Mouse (Mus musculus) heart, adult 11 months (tissue): ENCODE measurements around the gene Maneal.

Source experiments
- DNase-seq: peaks from one replicate; pipeline ENCODE4 v3.0.0; 2022

Maneal gene

DNA sequence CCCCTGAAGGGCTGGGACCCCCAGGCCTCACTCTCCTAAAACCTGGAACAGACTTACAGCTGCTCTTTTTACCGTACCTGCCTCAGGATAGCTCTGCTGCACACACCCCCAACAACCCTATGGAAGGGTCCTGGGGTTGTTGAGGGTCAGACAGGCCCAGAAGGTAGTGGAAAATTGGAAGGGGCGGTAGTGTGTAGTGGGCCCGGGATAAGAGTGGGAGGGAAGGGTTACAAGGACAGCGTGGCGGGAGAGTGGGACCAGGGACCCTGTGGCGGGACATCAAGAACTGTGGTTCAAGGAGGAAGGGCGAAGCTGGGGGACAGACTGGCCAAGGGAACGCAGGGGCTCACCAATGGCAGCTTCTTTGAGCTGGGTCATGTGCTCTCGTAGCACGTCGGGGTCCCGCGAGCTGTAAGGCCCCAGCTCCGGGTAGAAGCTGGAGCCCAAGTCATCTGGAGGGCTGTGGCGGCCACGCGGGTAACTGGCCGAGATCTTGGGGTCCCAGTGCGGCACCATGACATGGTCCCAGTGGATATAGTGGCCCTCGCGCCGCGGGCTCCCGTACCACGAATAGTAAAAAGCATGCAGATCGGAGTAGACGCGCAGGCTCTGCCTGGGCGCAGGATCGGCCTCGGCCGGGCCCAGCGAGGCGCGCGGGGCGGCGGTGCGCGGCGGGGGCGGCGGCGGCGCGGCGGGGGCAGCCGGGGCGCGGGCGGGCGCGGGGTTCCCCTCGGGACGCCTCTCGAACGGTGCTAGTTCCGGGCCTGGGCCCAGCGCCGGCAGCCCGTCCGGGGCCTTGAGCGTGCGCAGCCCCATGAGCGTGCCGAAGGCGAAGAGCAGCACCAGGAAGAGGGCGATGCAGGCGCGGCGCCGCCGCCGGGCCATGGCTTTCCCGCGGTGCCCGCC, at the start of gene Maneal:
Maneal (minus strand) TSS at position 889 of the 906 bp plus-strand sequence.
- DNase-seq, result no peak

DNA sequence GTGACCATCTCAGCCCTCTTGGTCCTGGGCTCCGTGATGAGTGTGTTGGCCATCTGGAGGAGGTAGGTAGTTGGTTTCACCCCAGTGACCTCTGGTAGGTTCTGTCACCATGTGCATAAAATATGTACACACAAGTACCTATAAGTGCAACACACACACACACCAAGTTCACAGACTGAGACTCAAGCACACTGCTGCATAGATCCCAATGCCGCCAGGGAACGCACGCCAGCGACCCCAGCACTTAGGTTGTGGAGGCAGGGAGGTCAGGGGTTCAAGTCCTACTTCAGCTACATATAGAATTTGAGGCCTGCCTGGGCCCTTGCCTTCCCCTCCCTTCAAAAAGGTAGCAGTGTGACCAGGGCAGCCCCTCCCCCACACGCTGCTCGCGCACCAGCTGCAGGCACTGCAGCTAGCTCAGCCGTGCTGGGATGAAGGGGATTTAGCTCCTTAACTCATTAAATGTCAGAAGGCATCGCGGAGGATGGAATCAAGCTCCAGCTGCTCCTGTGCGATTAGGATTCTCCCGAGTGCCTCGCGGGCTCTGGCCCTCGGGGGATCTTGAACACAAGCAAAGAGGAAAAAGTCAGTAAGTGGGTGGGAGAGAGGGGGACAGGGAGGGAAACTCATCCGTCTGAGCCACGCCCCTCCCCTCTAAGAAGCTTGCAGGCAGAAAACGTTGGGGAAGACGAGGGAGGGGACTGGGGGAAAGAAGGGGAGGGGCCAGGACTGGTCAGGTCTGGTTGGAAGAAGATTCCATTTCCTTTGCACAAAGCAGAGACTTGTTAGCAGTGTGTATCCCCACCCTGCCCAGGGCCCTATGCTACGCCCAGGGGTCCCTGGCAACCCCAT, 44.2 kb upstream of the Maneal start:
- DNase-seq, result no peak

DNA sequence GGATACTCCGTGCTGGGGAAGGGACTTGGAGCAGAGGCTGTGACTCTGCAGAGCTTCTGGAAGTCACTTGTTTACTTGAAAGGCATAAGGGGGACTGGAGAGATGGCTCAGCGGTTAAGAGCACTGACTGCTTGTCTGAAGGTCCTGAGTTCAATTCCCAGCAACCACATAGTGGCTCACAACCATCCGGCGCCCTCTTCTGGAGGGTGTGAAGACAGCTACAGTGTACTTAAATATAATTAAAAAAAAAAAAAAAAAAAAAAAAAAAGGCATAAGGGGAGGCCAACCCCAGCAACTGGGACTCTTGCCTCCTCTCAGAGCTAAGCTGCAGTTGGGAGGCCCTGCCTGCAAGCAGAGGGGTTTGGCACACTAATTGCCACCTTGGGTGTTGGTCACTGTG, 43.4 kb upstream of the Maneal start:
- DNase-seq, result no peak

DNA sequence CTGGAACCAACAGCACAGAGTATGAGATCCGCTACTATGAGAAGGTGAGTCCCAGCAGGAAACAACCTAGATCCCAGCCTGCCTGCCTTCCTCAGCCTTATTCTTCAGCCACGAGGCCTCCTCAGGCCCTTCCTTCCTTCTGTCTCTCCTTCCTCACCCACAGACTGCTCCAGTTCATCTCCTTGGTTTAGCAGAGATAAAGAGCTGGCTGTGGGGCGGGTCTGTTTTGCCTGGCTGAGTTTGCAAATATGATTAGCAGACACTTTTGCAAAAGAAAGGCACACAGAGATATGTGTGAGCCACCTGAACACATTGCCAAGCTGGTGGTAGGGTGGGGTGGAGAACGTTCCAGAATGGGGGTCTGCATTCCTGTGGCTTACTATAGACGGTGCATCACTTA, 37.9 kb upstream of the Maneal start:
- no peak for DNase-seq

DNA sequence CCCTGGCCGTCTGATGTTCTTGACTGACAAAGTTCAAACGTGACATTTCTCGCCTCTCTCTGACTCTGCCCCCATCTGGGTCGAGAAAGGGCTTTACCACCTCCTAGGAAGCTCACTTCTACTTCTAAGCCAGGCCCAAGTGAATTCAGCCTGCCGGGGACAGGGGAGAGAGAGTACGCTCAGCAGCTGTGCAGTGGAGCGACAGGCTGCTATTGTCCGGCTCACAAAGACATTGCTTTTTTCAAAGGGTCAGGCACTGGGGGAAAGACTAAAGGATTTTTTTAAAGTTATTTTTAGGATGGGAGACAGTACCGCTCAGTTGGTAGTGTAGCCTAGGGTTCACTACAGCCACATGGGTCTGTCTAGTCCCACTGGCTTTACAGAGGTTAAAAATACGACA, 36.5 kb upstream of the Maneal start:
- DNase-seq, result no peak

DNA sequence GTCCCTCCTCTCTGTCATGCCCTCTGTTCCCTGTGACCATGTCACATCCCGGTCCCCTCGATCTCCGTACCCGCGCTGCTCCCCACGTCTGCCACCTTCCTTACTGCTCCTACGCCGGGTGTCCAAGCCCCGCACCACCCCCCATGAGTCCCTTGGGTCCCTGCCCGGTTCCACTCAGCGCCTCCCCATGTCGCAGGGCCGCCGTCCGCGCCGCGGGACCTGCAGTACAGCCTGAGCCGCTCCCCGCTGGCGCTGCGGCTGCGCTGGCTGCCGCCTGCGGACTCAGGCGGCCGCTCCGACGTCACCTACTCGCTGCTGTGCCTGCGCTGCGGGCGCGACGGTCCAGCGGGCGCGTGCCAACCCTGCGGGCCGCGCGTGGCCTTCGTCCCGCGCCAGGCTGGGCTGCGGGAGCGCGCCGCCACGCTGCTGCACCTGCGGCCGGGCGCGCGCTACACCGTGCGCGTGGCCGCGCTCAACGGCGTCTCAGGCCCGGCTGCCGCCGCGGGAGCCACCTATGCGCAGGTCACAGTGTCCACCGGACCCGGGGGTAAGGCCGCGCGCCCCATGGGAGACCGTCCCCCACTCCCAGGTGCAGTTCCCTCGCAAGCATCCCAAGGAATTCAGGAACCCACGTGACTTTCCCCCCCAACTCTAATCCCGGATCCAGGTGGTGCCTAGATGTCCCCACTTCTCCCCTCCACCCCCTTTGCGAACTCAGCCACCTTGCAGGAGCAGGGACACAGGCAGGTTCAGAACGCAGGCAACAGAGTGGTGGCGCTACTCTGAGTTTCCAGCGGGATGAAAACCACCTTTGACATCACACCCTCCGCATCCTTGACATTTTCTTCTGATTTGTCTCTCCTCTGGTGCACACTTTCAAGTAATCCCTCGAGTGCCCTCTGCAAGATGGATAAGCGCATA, 32.8 kb upstream of the Maneal start:
- no peak for DNase-seq

DNA sequence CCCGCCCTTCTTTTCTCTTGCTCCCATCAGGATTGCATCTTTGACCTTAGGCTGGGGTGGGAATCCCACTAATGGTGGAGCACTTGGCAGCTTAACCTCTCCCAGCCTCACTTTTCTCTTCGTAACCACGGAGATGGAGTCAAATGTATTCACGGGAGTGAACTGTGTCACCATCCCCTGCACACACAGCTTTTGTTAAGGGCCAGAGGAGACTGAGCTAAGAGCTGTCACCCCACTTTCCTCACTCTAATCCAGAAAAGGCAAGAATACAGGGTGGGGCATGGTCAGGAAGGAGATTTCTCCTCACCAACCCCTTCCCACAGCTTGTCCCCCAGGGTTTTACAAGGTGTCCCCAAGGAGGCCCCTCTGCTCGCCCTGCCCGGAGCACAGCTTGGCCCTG, 31.8 kb upstream of the Maneal start:
- DNase-seq, result no peak

DNA sequence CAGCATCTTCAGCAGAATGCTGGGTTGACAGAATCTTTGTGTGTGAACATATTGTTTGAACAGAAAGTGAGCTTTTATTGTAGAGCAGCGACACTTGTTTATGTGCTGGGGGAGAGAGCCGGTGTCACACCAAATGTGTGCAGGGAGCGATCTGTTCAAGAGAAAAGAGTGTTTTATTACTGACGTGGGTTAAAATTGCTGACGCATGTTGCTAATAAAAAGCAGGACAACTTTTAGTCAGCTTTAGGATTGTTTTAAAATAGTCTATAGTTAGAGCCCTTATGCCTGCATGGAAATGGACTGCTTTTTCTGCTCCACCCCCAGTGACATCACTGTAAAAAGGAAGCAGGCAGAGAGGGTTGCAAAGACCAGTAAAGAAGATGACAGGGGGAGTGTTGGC, 28.9 kb upstream of the Maneal start:
- no peak for DNase-seq

DNA sequence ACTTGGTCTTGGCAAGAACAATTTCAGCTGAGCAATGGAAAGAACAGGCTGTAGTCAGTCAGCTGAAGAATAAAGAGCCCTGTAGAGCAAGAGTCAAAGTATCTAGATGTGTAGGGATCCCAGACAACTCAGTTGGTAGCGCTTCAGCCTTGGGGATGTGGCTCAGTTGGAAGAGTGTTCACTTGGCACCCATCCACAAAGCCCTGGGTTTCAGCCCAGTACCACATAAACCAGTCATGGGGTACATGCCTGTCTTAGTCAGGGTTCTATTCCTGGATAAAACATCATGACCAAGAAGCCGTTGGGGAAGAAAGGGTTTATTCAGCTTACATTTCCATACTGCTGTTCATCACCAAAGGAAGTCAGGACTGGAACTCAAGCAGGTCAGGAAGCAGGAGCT, 28.0 kb upstream of the Maneal start:
- no peak for DNase-seq

DNA sequence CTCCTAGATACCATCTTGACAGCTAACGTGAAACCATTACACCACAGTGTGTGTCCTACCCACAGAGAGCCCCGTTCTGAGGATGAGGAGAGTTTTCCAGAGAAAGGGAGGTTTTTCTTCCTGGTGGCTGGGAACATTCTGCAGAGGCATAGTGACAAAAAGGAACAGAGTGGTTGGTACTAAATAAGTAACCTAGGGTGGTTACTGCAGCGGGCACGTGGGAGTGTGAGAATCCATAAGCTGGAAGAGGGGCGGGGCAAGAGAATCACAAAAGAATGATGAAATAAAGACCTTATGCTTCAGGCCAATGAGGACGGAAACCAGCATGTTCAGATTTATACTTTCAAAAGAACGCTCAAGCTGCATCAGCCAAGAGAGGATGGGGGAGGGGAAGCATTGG, 26.7 kb upstream of the Maneal start:
- DNase-seq, result no peak

DNA sequence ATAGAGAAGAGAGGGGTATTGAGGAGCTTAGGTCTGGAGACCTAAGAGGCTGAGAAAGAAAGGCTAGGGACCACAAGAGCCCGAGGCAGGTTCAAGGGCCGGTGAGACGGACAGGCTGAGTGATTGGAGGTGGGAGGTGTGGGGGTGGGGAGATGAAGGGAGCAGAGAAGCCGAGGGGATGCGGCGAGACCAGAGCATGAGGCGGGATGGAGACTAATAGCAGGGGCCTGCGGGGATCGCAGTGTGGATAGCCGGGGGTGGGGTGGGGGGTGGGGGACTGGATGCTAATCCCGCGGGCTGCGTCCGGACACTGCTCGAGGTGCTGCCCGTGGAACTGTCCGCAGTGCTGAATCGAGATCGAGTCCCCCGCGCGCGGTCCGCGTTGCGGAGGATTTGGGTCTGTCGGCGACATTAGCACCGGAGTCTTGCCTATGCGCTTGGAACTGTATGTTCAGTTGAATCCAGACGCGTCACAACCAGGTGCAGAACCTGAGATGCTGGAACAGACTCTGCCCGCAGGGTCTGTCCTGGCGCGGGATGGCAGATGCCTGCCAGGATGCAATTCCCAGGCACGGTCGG, 20.3 kb upstream of the Maneal start:
- no peak for DNase-seq

DNA sequence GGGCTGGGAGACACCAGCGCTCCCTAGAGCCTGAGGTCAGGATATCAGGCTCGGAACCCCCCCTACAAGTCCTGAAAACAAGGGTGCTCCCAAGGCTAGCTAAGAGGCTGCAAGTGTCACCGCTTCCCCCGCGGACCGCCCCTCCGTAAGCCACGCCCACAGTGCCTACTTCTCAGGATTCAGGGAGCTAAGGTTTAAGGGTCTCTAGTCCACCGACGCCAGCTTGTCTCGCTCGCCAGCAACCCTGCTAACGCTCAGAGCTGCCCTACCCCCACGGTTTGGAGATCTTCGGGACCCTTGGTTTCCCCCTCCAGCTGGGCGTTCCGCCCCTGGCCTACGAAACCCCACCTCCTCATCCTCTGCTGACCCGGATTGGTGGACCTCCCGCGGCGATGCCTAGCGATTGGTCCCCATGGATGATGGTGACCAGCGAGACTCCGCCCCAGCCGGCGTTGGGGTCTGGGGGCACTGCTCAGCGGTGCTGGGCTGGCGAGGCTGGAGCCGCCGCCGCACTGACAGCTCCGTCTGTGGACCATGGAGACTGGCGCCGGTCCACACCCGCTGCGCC, 19.5 kb upstream of the Maneal start:
- DNase-seq, result no peak

DNA sequence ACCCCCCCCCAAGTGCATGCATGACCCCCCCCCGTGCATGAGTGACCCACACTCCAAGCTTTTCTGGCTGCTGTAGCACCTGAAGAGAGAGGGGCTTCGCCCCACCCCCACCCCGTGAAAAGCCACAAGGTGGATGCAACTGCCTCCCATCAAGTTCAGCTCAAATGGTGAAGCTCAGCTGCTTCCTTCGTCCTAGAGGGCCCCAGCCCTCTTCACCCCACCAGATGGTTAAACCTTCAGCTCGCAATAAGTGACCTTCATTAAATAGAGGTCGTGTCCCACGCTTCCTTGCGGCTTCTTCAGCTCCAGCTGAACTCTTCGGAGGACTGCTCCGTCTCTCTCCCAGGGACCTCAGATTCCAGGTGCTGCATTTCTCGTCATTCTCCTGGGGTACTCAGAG, 18.6 kb upstream of the Maneal start, which contains the start of gene Epha10:
Epha10 (plus strand) TSS at position 301 of the 400 bp plus-strand sequence.
- DNase-seq, result no peak

DNA sequence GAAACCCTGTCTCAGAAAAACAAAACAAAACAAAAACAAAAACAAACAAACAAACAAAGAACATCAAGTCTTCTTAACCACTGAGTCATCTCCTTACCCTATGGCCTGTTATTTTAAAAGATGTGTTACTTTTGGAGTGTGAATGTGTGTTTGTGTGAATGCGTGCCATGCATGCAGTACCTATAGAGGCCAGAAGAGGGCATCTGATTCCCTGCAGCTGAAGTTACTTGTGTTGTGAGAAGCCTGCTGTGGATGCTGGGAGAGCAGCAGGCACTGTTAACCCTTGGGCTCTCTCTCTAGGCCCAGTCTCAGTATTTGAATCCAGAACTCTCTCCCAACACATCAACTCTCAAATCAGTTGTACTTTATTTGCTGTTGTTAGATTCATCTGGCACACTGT, 10.7 kb upstream of the Maneal start:
- no peak for DNase-seq

DNA sequence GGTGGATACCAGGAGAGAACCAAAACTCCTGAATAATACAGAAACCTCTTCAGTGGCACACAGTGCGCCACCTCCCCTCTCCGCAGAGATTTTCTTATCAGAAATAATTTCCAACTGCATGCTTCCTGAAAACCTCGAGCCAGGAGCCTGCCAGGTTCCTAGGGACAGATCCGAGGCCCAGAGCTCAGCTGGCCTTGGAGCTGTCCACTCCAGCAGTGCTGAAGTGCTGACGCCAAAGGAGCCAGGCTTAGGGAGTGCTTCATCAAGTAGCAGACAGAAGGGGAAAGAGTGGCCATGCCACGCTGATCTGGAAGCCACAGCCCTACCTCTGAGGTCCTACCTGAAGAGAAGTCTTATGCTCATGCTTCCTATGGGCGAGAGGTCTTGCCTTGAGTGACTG, 1.5 kb downstream of the Maneal start:
- DNase-seq, result no peak

DNA sequence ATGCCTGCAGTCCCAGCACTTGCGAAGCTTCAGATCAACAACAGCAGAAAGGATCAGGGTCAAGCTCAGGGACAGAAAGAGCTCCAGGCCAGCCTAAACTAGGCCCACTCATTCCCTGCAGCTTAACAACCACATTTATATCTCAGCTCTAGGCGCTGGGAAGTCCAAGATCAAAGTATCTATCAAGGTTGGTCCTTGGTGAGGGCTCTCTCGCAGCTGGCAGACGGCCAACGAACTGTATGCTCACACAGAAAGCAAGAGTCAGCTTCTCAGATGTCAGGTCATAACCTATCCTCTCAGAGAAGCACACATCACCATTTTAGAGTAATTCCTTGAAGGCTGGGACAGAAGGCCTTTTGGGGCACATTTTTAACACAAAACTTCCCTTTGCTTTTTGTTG, 3.6 kb downstream of the Maneal start:
- DNase-seq, result no peak

DNA sequence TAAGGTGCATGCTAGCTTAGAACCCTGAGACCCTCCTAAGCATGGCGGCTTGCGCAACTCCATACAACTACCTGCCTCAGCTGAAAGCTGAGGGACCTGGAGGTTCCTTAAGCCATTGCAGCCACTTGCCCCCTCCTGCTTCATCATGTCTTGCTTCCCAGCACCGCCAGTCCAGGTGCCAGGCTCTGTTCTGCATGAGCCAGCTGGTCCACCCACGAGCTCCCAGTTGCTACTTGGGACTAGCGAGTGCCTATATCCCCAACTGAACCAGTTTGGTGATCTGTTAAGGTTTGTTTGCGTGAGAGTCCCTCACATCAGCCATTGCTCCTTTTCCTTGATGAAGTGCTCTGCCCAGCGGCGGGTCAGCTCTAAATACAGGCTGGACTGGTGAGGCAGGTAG, 5.7 kb downstream of the Maneal start:
- DNase-seq, result no peak

DNA sequence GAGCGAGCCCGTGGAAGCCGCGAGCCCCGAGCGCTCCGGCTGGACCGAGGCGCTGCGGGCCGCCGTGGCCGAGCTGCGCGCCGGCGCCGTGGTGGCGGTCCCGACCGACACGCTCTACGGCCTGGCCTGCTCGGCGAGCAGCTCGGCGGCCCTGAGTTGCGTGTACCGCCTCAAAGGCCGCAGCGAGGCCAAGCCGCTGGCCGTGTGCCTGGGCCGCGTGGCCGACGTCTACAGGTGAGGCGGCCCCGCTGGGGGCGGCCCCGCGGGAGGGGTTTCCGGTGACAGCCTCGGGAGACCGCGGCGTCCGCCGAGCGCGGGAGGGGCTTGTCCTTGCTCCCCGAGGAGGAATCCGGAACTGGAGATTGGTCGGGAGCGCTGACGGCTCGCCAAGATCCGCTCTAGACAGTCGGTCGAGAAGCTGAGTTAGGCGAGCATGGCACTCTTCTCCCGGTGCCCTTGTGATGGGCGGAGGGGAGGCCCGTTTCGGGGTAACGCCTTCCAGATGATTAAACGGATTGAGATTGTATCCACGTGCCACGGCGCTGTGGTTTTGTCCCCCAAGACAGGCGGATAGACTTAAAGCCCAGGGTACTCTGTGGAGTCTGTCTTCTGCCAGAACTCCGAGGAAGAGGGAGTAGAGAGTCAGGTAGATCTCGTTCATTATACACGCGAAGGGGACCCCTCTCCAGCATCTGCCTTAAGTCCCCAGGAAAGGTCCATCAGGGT, 10.9 kb downstream of the Maneal start, which contains the start of gene 1110065P20Rik:
1110065P20Rik (minus strand) TSS at position 264 of the 726 bp plus-strand sequence.
- DNase-seq, result peak; percentile 98

DNA sequence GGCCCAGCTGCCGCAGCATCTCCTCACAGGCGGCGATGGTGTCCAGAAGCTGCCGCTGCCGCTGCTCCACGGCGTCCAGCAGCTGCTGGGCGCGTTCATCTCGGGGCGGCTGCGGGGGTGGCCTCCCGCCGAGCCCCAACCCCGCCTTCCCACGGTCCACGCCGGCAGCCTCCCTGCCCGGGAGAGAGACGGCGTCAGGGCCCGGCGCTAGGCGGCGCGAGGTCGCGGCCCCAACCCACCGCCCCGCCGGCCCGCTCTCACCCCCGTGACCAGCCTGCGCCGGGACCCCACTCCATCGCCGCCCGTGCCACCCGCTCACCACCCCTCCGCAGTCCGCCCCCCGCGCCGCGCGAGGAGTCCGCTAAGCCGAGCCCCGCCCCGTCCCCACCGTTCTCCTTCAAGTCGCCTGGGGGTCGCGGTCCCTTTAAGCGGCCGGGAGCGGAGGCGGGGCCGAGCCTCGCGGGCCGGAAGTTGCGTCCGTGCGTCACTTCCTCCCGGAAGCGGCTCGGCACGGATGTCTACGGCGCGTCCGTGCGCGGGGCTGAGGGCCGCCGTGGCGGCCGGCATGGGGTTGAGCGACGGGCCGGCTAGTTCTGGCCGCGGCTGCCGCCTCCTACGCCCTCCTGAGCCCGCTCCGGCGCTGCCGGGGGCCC, 11.6 kb downstream of the Maneal start, which contains the start of gene Yrdc:
Yrdc (plus strand) TSS at position 419 of the 653 bp plus-strand sequence.
- peak; percentile 99 for DNase-seq

DNA sequence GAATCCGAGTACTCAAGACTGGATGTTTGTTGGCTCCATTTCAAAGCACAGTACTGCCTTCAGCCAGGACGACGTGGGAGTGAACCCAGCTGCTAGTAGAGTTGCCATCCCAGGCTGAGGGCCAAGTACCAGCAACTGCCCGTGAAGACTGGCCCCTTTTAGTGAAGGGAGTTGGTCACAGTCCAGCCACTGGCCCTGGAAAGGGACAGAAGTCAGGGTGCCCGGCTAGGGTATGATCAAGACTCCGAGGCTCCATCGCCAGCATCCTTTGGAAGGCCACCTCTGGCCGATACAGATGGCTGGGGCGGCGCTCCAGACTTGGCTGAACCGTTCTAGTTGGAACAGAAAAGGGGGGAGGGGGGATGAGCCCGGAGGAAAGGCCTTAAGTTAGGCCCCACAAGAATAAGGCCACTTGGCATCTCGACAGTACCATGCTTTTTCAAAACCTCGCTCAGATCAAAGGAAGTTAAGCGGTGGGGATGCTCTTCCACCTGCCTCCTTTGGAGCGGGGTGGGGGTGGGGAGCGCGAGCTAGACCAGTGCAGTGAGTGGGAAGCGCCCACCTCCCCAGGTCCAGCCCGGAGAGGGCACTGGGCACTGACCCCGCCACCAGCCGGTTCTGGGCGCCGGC, 12.2 kb downstream of the Maneal start:
- peak; percentile 97 for DNase-seq
